In genomic region chr11:62573959-62574702, GRCm38 (mm10) we compare ENCODE assay signal across 8 mouse cellular contexts. TPM values are rescaled to one million over a fixed set of nuclear protein-coding genes. Genes with fewer than 3 reads are reported as not detected.
DNase-seq lines count a peak whose midpoint lies in the region; ATAC-seq lines count a peak whose summit lies in the region.

Trpv2 (plus strand) TSS chr11:62574486.

- DNase-seq in frontal cortex, adult 2 months (ENCODE audit: extremely low spot score in 1 of 2, low spot score in 1 of 2), result no peak
- DNase-seq in frontal cortex, postnatal 14 days (ENCODE audit: low spot score in 2 of 2), result no peak
- DNase-seq in B cell, adult 2 months, result peak; percentile 59 to 60
- no peak for DNase-seq in left cerebral cortex, postnatal 25 days (ENCODE audit: low spot score in 2 of 2)
- DNase-seq in naive thymus-derived CD4-positive, alpha-beta T cell, adult 2 months (ENCODE audit: low read depth), result peak; percentile 80
- DNase-seq in retina, postnatal 1 day, result no peak
- no peak for DNase-seq in cerebellum, postnatal 36 days

- peak within 1 kb of the TSS; percentile 55 for H3K4me3 ChIP-seq in forebrain, embryonic 13.5 days

- H3K9ac ChIP-seq in forebrain, embryonic 13.5 days, result peak within 1 kb of the TSS; percentile 73; the same call in 1 of the 2 replicates

- peaks cover 9% of the 10 kb centered on the region; the same call in 1 of the 2 replicates for H3K4me1 ChIP-seq in forebrain, embryonic 13.5 days

- WGBS in forebrain, embryonic 13.5 days, result 77% methylated on average over 6 of the region's 6 CpGs

- no peaks in the 10 kb centered on the region for H3K36me3 ChIP-seq in forebrain, embryonic 13.5 days (ENCODE audit: poor library complexity, severe bottlenecking)

- no peak for ATAC-seq in forebrain, embryonic 13.5 days

- no peaks in the 10 kb centered on the region for H3K9me3 ChIP-seq in forebrain, embryonic 13.5 days (replicated peaks)

- peaks cover 4% of the 10 kb centered on the region for H3K27me3 ChIP-seq in forebrain, embryonic 13.5 days

- no peak within 1 kb of the TSS for H3K27ac ChIP-seq in forebrain, embryonic 13.5 days

- intact Hi-C loops in left cerebral cortex, postnatal 25 days (cut with DNase I), result loop anchor here (2.0 kb wide), 1 partner anchor 23 kb away; the partner anchor contains the start of gene Ubb

- peak within 1 kb of the TSS; percentile 96 for H3K4me2 ChIP-seq in forebrain, embryonic 13.5 days

RNA-seq across cellular contexts. Expression of gene Trpv2, which starts in this region (rescaled TPM):
- 16.8 TPM in 2 replicates for polyA plus RNA-seq in frontal cortex, adult 2 months (2012; rRNA removed)
- polyA plus RNA-seq in forebrain, embryonic 13.5 days (2015; fragmentation: Nextera tagmentation; extraction: Ambion mirVana), result 8.2 and 9.1 TPM in 2 replicates
- total RNA-seq in left cerebral cortex, postnatal 25 days (2021), result 10 to 100 TPM; 16.6 to 18.7 TPM

Comparison
In these comparisons a context has a peak if more than half of its experiments do, and no peak if none do; other contexts are left out.
1. DNase-seq: peak in B cell, adult 2 months (2 of 2) and naive thymus-derived CD4-positive, alpha-beta T cell, adult 2 months (single experiment); none in frontal cortex, adult 2 months (0 of 2), frontal cortex, postnatal 14 days (0 of 2), left cerebral cortex, postnatal 25 days (0 of 2), retina, postnatal 1 day (single experiment) and cerebellum, postnatal 36 days (0 of 2).